Mouse (Mus musculus): ENCODE measurements around the gene Olfr1494. TPM values are rescaled to one million over a fixed set of nuclear protein-coding genes. Genes with fewer than 3 reads are reported as not detected.

Gene Olfr1494
- total RNA-seq (2021) = not detected
- long read RNA-seq, experiment 1 = 0 reads
- long read RNA-seq, experiment 2 = 0 reads

GRCm38 (mm10) chr19:13739428-13739827, at the start of gene Olfr1494:
Olfr1494 (plus strand) TSS chr19:13739728.
- no peak for DNase-seq (ENCODE audit: low spot score)

GRCm38 (mm10) chr19:13696968-13697367, 42.6 kb upstream of the Olfr1494 start, which contains the start of gene Olfr1491:
Olfr1491 (plus strand) TSS chr19:13697268.
- no peak for DNase-seq (ENCODE audit: low spot score)

- DNase-seq (ENCODE audit: low spot score) = no peak
These were observed 16.6 kb upstream of the Olfr1494 start, which contains the start of gene Olfr1493-ps1 for GRCm38 (mm10) chr19:13722978-13723377. Olfr1493-ps1 (plus strand) TSS chr19:13723278.

GRCm38 (mm10) chr19:13749366-13749765, 9.8 kb downstream of the Olfr1494 start:
- no peak for DNase-seq (ENCODE audit: low spot score)

GRCm38 (mm10) chr19:13764306-13764705, 24.8 kb downstream of the Olfr1494 start, which contains the start of gene Olfr1495:
Olfr1495 (plus strand) TSS chr19:13764606.
- no peak for DNase-seq (ENCODE audit: low spot score)

- no peak for DNase-seq (ENCODE audit: low spot score)
These were observed 29.2 kb downstream of the Olfr1494 start for GRCm38 (mm10) chr19:13768565-13769276.

- no peak for DNase-seq (ENCODE audit: low spot score)
These were observed 38.0 kb downstream of the Olfr1494 start, which contains the start of gene Olfr1496 for GRCm38 (mm10) chr19:13777578-13777977. Olfr1496 (plus strand) TSS chr19:13777878.

- DNase-seq (ENCODE audit: low spot score) = no peak
These were observed 58.6 kb downstream of the Olfr1494 start, which contains the start of gene Olfr1497 for GRCm38 (mm10) chr19:13798102-13798501. Olfr1497 (minus strand) TSS chr19:13798202.

Other genes starting within 250 kb of the Olfr1494 start
- gene Olfr1477, start 239.2 kb upstream of the Olfr1494 start, total RNA-seq (2021) = not detected
- not detected for gene Olfr1480, start 211.8 kb upstream of the Olfr1494 start, total RNA-seq (2021)
- not detected for gene Olfr1484, start 156.2 kb upstream of the Olfr1494 start, total RNA-seq (2021)
- gene Olfr1487, start 122.4 kb upstream of the Olfr1494 start, total RNA-seq (2021) = not detected
- gene Olfr1489, start 108.1 kb upstream of the Olfr1494 start, total RNA-seq (2021) = not detected
- gene Olfr1490, start 88.6 kb upstream of the Olfr1494 start, total RNA-seq (2021) = not detected
- gene Olfr1491, start 42.5 kb upstream of the Olfr1494 start, total RNA-seq (2021) = not detected
- not detected for gene Olfr1493-ps1, start 16.4 kb upstream of the Olfr1494 start, total RNA-seq (2021)
- not detected for gene Olfr1495, start 24.9 kb downstream of the Olfr1494 start, total RNA-seq (2021)
- not detected for gene Olfr1496, start 38.1 kb downstream of the Olfr1494 start, total RNA-seq (2021)
- gene Olfr1497, start 58.5 kb downstream of the Olfr1494 start, total RNA-seq (2021) = not detected
- gene Olfr1499, start 79.7 kb downstream of the Olfr1494 start, total RNA-seq (2021) = not detected
- gene Olfr1500, start 90.8 kb downstream of the Olfr1494 start, total RNA-seq (2021) = not detected
- not detected for gene Olfr1501, start 111.0 kb downstream of the Olfr1494 start, total RNA-seq (2021)
- not detected for gene Olfr1502, start 122.1 kb downstream of the Olfr1494 start, total RNA-seq (2021)
- not detected for gene Olfr1504, start 158.2 kb downstream of the Olfr1494 start, total RNA-seq (2021)
- gene Olfr1505, start 173.8 kb downstream of the Olfr1494 start, total RNA-seq (2021) = not detected